Mouse (Mus musculus) midbrain, embryonic 12.5 days (tissue): ENCODE results near the gene Cebpz. TPM values are rescaled to one million over a fixed set of nuclear protein-coding genes. Genes with fewer than 3 reads are reported as not detected.

Experiments
- ATAC-seq: fragments of 200-750 bp; cut with Nextera tagmentation; 2 replicates; pipeline ENCODE4 v1.8.0; 2017; ENCODE audit warnings: low read depth, moderate TSS enrichment, moderate library complexity; ENCODE audit not compliant: low FRiP score
- H3K27ac ChIP-seq: fragments of 300-500 bp; sonication (generic); replicated peaks from 2 replicates; pipeline ENCODE4 v1.5.1; 2016; ENCODE audit warnings: mild to moderate bottlenecking
- H3K27me3 ChIP-seq: fragments of 300-500 bp; sonication (generic); 2 replicates; pipeline ENCODE4 v1.6.1; 2016; ENCODE audit warnings: mild to moderate bottlenecking
- H3K36me3 ChIP-seq: fragments of 300-500 bp; sonication (generic); 2 replicates; pipeline ENCODE4 v1.6.1; 2016
- H3K4me1 ChIP-seq: fragments of 300-500 bp; sonication (generic); 2 replicates; pipeline ENCODE4 v1.6.1; 2016
- H3K4me2 ChIP-seq: fragments of 300-500 bp; sonication (generic); replicated peaks from 2 replicates; pipeline ENCODE4 v1.6.1; 2016; ENCODE audit warnings: mild to moderate bottlenecking, moderate library complexity
- H3K4me3 ChIP-seq: fragments of 300-500 bp; sonication (generic); 2 replicates; pipeline ENCODE4 v1.5.1; 2016; ENCODE audit warnings: mild to moderate bottlenecking
- H3K9ac ChIP-seq: fragments of 300-500 bp; sonication (generic); replicated peaks from 2 replicates; pipeline ENCODE4 v1.6.1; 2016; ENCODE audit warnings: mild to moderate bottlenecking, moderate library complexity
- H3K9me3 ChIP-seq: fragments of 300-500 bp; sonication (generic); 2 replicates; pipeline ENCODE4 v1.6.1; 2016; ENCODE audit warnings: mild to moderate bottlenecking
- WGBS: fragments of 180-500 bp; shearing (Covaris S2); methylation state at CpG from one replicate; pipeline ENCODE4 v1.1.7; 2016; 5-methylcytosine and 5-hydroxymethylcytosine counted together
- polyA plus RNA-seq: library from polyadenylated mRNA; unstranded; fragments of >200 nt; fragmentation: Nextera tagmentation; extraction: Ambion mirVana; gene quantifications from 2 replicates; pipeline ENCODE4 v1.2.1, GENCODE M21; 2016

The Cebpz gene
- polyA plus RNA-seq, 1 experiment from 2014 or later = 62.1 TPM

DNA sequence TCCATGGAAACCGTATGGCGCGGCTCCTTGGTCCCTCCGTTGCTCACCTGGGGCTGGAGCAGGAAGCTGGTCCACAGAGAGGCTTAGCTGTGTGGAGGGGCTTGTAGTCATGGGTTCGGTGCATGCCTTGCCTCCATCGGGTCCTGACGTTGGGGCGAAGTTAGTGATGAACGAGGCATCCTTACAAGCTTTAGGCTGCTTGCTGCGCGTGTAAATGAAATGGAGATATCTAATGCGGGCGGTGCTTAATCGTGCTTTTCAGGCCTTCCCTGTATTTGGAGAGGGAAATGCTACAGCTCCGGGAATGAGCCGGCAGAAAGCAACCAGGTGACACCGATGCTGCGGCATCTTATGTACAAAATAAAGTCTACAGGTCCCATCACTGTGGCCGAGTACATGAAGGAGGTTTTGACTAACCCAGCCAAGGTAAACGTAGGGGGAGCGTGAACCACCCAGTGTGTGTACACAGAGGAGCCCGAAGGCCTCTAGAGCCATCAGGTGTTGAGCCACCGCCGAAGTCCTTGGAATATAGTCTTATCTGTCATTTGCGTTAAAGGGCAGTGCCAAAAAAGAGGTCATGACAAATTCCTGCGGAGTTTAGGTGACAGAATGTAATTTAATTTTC is 475 bp upstream of the Cebpz start:
- Histone ChIP-seq H3K9me3 (no peaks in the 10 kb centered on the region), H3K27ac (0 out of 2 replicates have a peak overlapping the region, but pooled peaks have one; percentile 20), H3K4me1 (peaks cover 15% of the 10 kb centered on the region), H3K9ac (peak overlapping the region; percentile 67), H3K4me3 (peak overlapping the region; percentile 74), H3K36me3 (peaks cover 42% of the 10 kb centered on the region), H3K4me2 (peak overlapping the region; percentile 57), H3K27me3 (no peaks in the 10 kb centered on the region)
- ATAC-seq = peak; percentile 24; the same call in 1 of the 2 replicates
- WGBS = 9% methylated on average over 26 of the region's 26 CpGs

- peak overlapping the region; percentile 74 for H3K4me3 ChIP-seq
- peaks cover 47% of the 10 kb centered on the region for H3K36me3 ChIP-seq
- H3K9me3 ChIP-seq = no peaks in the 10 kb centered on the region
- H3K9ac ChIP-seq = no peak overlapping the region
- peaks cover 15% of the 10 kb centered on the region for H3K4me1 ChIP-seq
- H3K4me2 ChIP-seq = peak overlapping the region; percentile 57
- H3K27me3 ChIP-seq = no peaks in the 10 kb centered on the region
- H3K27ac ChIP-seq = no peak overlapping the region
- WGBS = 89% methylated on average over 2 of the region's 2 CpGs
- no peak for ATAC-seq
Observed at GRCm38 (mm10) chr17:78935857-78936256, 1.0 kb downstream of the Cebpz start.

GRCm38 (mm10) chr17:78917696-78918095 is 19.2 kb downstream of the Cebpz start:
- no peak overlapping the region for H3K9ac ChIP-seq
- H3K27ac ChIP-seq = no peak overlapping the region

DNA sequence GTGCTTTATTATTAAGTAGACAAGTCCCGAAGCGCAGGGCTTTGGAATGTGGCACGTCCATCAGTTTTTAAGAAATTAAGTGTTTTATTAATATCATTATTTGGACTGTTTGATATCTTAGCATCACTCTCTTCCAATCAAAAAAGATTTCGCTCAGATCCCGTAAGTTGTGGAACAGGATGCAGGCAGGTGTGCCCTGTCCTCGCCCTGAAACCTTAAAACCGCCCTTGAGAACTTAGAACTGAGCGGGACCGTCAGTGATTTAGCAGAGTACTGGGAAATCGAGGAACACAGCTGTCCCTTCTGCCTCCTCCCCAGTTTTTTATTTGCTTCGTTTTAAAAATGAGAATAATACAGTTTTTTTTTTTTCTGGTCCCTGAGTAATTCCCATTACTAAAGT is 20.0 kb downstream of the Cebpz start:
- Histone ChIP-seq H3K27me3 (no peaks in the 10 kb centered on the region), H3K9me3 (no peaks in the 10 kb centered on the region), H3K27ac (peak overlapping the region; percentile 82), H3K36me3 (peaks cover 32% of the 10 kb centered on the region), H3K4me2 (peak overlapping the region; percentile 71), H3K4me1 (peaks cover 17% of the 10 kb centered on the region), H3K4me3 (peak overlapping the region; percentile 66), H3K9ac (peak overlapping the region; percentile 68)
- 0 out of 2 replicates have a peak, but pooled peaks have one; percentile 7 for ATAC-seq
- WGBS = 6% methylated on average over 11 of the region's 11 CpGs

More at GRCm38 (mm10) chr17:78917696-78918095, 19.2 kb downstream of the Cebpz start:
- Histone ChIP-seq H3K4me2 (peak overlapping the region; percentile 71), H3K36me3 (peaks cover 39% of the 10 kb centered on the region), H3K4me3 (no peak overlapping the region), H3K9me3 (no peaks in the 10 kb centered on the region), H3K27me3 (no peaks in the 10 kb centered on the region), H3K4me1 (peaks cover 17% of the 10 kb centered on the region)
- ATAC-seq = no peak
- 46% methylated on average over 6 of the region's 6 CpGs for WGBS

- H3K27ac ChIP-seq = peak within 1 kb of the TSS; percentile 82
- H3K36me3 ChIP-seq = peaks cover 27% of the 10 kb centered on the region
- H3K4me2 ChIP-seq = peak within 1 kb of the TSS; percentile 71
- ATAC-seq = peak; percentile 94
- no peaks in the 10 kb centered on the region for H3K9me3 ChIP-seq
- H3K4me3 ChIP-seq = peak within 1 kb of the TSS; percentile 66
- WGBS = under 1% methylated on average over 37 of the region's 37 CpGs
- no peaks in the 10 kb centered on the region for H3K27me3 ChIP-seq
- peaks cover 17% of the 10 kb centered on the region for H3K4me1 ChIP-seq
- H3K9ac ChIP-seq = peak within 1 kb of the TSS; percentile 68
Observed at GRCm38 (mm10) chr17:78916369-78916813, 20.5 kb downstream of the Cebpz start, which contains the start of gene Cebpzos. TSS of gene Cebpzos (plus strand) at chr17:78916500.

GRCm38 (mm10) chr17:78915772-78916171 is 21.1 kb downstream of the Cebpz start:
- Histone ChIP-seq H3K9ac (peak overlapping the region; percentile 68), H3K4me1 (peaks cover 17% of the 10 kb centered on the region), H3K27ac (peak overlapping the region; percentile 82; the same call in 1 of the 2 replicates), H3K4me3 (peak overlapping the region; percentile 66), H3K9me3 (no peaks in the 10 kb centered on the region), H3K27me3 (no peaks in the 10 kb centered on the region), H3K4me2 (peak overlapping the region; percentile 71), H3K36me3 (peaks cover 22% of the 10 kb centered on the region)
- peak; percentile 35 for ATAC-seq
- WGBS = 55% methylated on average over 6 of the region's 6 CpGs

- no peak overlapping the region for H3K4me2 ChIP-seq
- H3K36me3 ChIP-seq = peaks cover 9% of the 10 kb centered on the region; the same call in 1 of the 2 replicates
- peaks cover 17% of the 10 kb centered on the region for H3K4me1 ChIP-seq
- WGBS = 74% methylated on average over 3 of the region's 3 CpGs
- no peak overlapping the region for H3K27ac ChIP-seq
- no peak overlapping the region for H3K4me3 ChIP-seq
- H3K27me3 ChIP-seq = no peaks in the 10 kb centered on the region
- no peak for ATAC-seq
- no peak overlapping the region for H3K9ac ChIP-seq
- H3K9me3 ChIP-seq = no peaks in the 10 kb centered on the region
Observed at GRCm38 (mm10) chr17:78913921-78914320, 22.9 kb downstream of the Cebpz start.

GRCm38 (mm10) chr17:78912861-78913281 is 24.0 kb downstream of the Cebpz start:
- ATAC-seq = peak; percentile 63
- peak overlapping the region; percentile 37 for H3K4me3 ChIP-seq
- 0 out of 2 replicates have a peak overlapping the region, but pooled peaks have one; percentile 15 for H3K9ac ChIP-seq
- peak overlapping the region; percentile 51 for H3K4me2 ChIP-seq
- peaks cover 15% of the 10 kb centered on the region for H3K4me1 ChIP-seq
- no peak overlapping the region for H3K27ac ChIP-seq
- no peaks in the 10 kb centered on the region for H3K27me3 ChIP-seq
- H3K9me3 ChIP-seq = no peaks in the 10 kb centered on the region
- 0 out of 2 replicates have a peak, but pooled peaks cover under 1% of the 10 kb centered on the region for H3K36me3 ChIP-seq
- 37% methylated on average over 6 of the region's 6 CpGs for WGBS

- no peak for ATAC-seq
- no peak overlapping the region for H3K9ac ChIP-seq
- 81% methylated on average over 2 of the region's 2 CpGs for WGBS
- no peaks in the 10 kb centered on the region for H3K27me3 ChIP-seq
- no peaks in the 10 kb centered on the region for H3K9me3 ChIP-seq
- no peaks in the 10 kb centered on the region for H3K36me3 ChIP-seq
- H3K4me2 ChIP-seq = no peak overlapping the region
- H3K27ac ChIP-seq = no peak overlapping the region
- H3K4me1 ChIP-seq = no peaks in the 10 kb centered on the region
- H3K4me3 ChIP-seq = no peak overlapping the region
Observed at GRCm38 (mm10) chr17:78909374-78909773, 27.5 kb downstream of the Cebpz start.

DNA sequence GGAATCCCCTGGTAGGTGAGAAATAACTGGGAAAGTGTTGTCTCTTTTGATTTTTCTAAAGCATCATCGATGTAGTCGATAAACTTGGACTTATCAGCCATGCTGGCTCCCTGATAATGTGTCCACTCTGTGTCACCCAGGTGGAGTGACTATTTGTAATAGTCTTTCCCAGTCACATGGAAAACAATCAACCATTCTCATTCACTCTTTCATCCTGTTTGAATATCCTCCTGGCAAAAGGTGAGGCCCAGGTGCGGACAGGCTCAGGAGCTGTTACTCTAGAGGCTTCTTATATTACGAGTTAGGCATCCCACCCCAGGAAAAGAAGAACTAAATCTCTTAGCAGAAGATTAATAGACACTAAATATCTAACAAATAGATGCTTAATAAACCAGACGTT is 30.0 kb downstream of the Cebpz start, which contains the start of gene Sult6b1:
TSS of gene Sult6b1 (minus strand) at position 101 of the 400 bp plus-strand sequence.
- no peak within 1 kb of the TSS for H3K9ac ChIP-seq
- no peak within 1 kb of the TSS for H3K27ac ChIP-seq
- H3K4me1 ChIP-seq = no peaks in the 10 kb centered on the region
- H3K4me2 ChIP-seq = no peak within 1 kb of the TSS
- ATAC-seq = no peak
- no peaks in the 10 kb centered on the region for H3K36me3 ChIP-seq
- no peaks in the 10 kb centered on the region for H3K9me3 ChIP-seq
- no peak within 1 kb of the TSS for H3K4me3 ChIP-seq
- no peaks in the 10 kb centered on the region for H3K27me3 ChIP-seq
- 83% methylated on average over 5 of the region's 5 CpGs for WGBS

GRCm38 (mm10) chr17:78903158-78903557 is 33.7 kb downstream of the Cebpz start:
- no peak for ATAC-seq
- WGBS = 82% methylated on average over 2 of the region's 2 CpGs
- no peak overlapping the region for H3K4me3 ChIP-seq

DNA sequence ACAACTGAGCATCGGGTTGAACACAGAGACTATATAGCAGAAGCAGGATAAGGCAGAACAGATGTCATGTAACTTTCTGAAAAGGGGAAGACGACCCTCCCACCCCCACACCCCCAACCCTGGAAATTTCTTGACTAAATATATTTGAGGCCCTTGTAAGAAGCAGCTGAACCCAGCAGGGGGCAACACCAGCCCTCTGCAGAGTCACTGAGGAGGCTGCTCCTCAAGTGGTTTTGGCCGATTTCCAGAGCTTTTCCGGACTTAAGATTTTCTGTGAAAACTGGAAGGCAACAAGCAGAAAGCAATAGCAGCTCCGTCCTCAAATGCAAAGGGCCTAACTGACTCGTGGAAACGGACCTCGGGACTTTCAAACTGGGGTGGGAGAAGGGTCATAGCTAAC is 41.5 kb downstream of the Cebpz start:
- ATAC-seq = no peak
- Histone ChIP-seq H3K9me3 (no peaks in the 10 kb centered on the region), H3K4me3 (no peak overlapping the region), H3K4me1 (no peaks in the 10 kb centered on the region), H3K36me3 (no peaks in the 10 kb centered on the region), H3K4me2 (no peak overlapping the region), H3K9ac (no peak overlapping the region), H3K27ac (no peak overlapping the region), H3K27me3 (no peaks in the 10 kb centered on the region)
- 45% methylated on average over 8 of the region's 8 CpGs for WGBS

More at GRCm38 (mm10) chr17:78903158-78903557, 33.7 kb downstream of the Cebpz start:
- Histone ChIP-seq H3K36me3 (no peaks in the 10 kb centered on the region), H3K4me2 (no peak overlapping the region), H3K9me3 (no peaks in the 10 kb centered on the region), H3K4me1 (no peaks in the 10 kb centered on the region), H3K27me3 (no peaks in the 10 kb centered on the region), H3K27ac (no peak overlapping the region), H3K9ac (no peak overlapping the region)
